Mouse (Mus musculus) c-Kit-positive CD71-positive TER-119-negative erythroid progenitor cells, embryonic 14.5 days (primary cell): ENCODE data around the gene Zfp715.
"Not testable (repeated sequence)": the region's sequence is repeated elsewhere in the genome, so short reads cannot be mapped to it uniquely, and the experiment has no call there.

ENCODE experiments used
- DNase-seq: peaks from one replicate; pipeline ENCODE4 v3.0.0-alpha.2; 2013; ENCODE audit warnings: low read depth

Zfp715 gene

DNA sequence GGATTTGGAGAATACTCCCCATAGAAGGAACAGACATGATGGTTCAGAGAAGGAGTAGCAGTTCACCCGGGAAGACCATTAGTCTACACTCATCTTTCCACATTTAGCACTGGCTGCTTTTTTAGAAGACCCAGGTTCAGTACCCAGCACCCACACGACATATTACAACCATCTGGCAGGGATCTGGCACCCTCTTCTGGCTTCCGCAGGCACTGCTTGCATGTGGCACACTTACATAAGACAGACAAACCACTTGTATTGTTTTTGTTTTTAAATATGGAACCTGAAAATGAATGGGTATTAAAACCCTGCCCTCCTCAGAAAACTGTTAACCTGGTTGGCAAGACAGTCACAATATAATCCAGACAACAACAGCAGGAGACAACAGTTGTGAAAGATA is 21.6 kb downstream of the Zfp715 start:
- DNase-seq: no peak

DNA sequence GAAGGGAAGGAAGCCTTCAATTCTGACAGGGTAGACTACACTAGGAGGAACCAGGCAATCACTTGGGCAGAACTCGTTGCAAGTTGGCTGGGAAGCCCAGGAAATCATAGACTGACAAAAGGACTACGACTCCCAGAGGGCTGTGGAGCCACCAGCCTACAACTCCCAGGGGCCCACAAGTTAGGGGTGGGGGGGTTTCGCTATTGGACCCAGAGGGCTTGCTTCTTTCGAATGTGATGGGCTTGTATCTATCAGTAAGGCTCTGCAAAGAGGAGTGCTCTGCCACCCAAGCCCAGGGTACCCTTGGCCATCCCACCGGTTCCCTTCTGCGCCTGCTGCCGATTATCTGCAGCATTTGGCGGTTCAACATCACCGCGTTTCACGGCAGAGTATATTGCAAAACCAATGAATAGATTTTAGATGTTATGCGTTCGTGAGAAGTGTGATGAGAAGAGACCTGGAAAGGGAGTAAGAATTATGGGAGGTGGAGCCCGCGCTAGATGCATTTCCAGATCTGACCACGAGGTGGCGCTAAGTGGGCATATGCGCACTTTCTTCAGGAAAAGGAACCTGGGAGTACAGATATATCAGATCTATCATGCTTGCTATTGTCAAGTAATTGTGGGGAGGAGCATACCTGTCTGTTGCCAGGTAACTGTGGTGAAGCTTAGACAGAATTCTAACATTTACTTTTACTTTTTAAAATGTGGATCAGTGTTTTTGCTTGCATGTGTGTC is 30.1 kb downstream of the Zfp715 start:
- peak; percentile 36 for DNase-seq

DNA sequence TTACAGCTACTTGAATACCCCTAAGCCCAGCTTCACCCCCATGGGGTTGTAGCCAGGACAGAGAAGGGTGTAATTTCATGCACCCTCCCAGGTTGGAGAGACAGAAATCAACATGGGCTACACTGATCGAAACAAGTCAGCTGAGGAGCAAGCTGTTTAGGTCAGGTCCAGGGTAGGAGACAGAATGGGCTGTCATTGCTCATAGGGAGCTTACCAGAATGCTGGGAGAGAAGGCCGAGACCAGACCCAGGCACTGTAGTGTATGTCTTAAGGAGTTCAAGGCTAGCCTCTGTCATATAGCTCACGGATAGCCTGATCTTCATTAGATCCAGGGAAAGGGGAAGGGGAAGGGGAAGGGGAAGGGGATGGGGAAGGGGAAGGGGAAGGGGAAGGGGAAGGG is 30.6 kb downstream of the Zfp715 start:
- DNase-seq: no peak

DNA sequence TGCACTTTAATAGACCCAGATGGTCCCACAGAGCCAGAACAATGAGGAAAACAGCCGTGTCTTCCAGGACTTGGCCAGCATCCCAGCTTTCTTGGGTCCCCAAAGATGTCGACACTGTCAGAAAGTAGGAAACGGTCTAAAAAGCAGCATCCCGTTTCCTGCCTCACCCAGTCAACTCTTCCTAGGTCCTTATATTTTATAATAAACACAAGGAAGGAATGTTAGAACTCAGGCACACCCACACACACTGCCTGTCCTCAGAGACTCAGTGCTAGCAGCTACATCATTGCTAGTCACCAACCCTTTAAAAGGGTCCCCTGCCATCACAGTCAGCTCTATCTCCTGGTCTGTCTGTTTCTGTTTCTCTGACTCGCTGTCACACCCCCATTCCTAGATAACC is 35.7 kb downstream of the Zfp715 start:
- DNase-seq: no peak

DNA sequence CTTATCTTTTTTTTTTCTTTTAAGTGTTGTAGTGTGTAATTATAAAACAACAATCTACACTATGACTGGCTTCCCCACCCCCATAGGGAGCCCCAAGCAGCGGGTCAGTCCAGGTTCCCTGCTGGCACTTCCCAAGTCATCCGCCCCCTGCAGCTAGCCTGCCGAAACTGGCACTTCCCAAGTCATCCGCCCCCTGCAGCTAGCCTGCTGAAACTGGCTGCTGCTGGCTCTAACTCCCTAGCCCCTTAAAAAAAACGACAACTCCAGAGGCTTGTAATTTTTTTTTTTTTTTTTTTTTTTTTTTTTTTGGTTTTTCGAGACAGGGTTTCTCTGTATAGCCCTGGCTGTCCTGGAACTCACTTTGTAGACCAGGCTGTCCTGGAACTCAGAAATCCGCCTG is 36.9 kb downstream of the Zfp715 start:
- DNase-seq: not testable (repeated sequence)

DNA sequence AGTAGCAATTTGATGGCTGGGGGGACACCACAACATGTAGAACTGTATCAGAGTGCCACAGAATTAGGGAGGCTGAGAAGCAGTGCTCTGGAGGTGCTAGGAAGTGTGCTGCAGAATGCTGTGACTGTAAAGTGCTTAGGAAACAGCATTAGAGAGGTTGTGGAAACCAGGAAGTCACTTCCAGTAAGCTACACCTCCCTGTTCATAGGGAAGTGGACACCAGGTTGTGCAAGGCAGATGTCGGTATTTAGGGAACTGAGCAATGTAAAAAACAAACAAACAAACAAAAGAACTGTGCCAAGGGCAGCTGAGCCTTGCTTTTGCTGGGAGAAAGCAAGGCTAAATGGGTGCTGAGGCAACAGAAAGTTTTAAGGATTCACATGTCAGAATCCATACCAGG is 39.6 kb downstream of the Zfp715 start:
- DNase-seq: no peak

DNA sequence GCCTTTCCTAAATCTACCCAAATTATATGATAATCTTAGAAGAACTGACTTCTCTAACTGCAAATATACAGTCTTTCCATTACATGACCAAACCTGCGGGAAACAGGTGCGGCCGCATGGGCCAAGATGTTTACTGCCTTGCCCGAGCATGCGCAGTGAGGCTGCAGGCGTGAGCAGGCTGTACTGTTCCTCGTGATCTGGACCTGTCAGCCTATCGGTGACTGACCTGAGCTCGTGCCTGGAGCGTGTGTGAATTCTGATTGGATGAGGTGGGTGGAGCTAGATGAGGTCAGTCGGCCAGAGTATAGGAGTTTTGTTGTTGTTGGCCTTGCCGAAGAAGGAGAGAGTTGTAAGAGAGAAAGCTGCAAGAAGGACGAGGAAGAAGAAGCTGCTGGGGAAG is 45.7 kb downstream of the Zfp715 start:
- not testable (repeated sequence) for DNase-seq

DNA sequence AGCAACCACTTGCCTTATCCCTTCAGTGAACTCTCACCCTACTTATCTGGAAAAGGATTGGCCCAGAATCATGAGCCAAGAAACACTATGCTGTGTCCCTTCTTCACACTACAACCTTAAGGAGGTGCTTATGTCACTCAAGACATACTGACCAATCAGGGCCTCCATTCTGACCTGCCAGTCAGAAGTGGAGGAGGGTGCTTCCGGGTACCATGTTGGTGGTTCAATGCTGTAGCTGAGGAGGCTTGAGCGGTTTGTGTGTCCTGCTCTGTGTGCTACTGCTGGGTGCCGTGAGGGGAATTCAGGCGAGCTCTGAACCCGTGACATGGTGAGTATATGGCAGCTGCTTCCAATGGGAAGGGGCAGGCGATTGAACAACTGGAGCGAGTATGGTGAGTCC is 59.6 kb downstream of the Zfp715 start:
- no peak for DNase-seq

DNA sequence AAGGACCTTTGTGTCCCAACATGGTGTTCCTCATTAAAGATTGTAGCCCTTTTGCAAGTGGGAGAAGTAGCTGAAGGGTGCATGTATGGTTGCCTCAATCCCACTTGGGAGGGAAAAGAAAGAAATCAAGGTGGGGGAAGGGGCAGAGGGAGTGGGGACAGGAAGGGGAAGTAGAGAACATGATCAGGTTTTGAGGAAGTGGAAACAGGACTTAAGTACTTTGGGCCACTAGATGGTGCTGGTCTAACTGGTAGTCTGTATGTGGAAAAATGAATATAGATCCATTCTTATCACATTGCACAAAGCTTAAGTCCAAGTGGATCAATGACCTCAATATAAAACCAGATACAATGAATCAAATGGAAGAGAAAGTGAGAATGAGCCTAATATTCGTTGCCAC is 62.4 kb downstream of the Zfp715 start:
- DNase-seq: not testable (repeated sequence)
